Mouse (Mus musculus): ENCODE measurements at regions not wholly inside any gene's neighbourhood (a gene's known extent, or its start where the extent isn't known, plus 50 kb on each side); places are given as distances from the start of the nearest gene placed in this dataset.
A peak's percentile ranks its signal among the peaks of the same experiment; 100 is the strongest.

DNA sequence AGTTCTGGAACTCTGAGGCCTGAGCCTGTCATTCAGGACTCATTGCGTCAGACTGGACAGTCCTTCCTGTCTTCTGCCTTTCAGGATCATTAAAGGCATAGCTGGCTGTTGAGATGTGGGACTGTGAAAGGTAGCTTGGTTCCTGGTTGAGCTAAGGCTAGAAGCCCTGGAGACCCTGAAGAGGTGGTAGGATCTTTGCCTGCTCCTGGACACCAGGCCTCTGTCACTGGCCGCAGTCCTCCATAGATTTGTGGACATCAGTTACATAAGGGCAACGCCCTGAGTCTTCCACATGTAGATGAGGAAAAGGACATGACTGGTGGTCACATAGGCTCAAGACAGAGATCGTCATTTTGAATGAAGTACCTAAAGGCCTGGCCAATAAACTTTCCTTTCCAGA is 127.9 kb downstream of the Opa1 start:
- no peak for DNase-seq (ENCODE audit: low read depth)
- TF ChIP-seq CTCF (IDR thresholded peaks at IDR 0.05; ENCODE audit: borderline replicate concordance, extremely low read depth, insufficient read depth, insufficient read length) = no peak
- TF ChIP-seq POLR2A (IDR thresholded peaks at IDR 0.05; ENCODE audit: borderline replicate concordance, extremely low read depth, insufficient read depth, insufficient read length, poor library complexity, severe bottlenecking) = no peak

DNA sequence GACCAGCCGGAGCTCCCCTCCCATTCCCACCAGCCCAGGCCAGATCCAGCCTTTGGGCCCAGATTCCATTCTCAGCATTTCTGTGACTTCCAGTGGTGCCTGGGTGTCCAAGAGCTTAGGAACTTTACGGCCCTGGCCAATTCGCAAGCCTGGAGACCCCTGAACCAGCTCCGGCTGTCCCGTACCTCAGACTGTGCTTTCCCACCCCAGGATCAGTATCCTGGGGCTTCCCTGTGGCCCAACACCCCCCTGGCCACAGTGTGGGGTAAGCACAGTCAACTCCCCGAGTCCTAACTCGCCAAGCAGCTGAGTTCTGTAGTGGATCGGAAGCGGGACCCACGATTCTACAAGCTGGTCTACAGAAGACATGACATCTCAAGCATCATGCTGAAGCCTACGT is 128.5 kb downstream of the Opa1 start:
- DNase-seq (ENCODE audit: low read depth) = no peak
- TF ChIP-seq CTCF (IDR thresholded peaks at IDR 0.05; ENCODE audit: borderline replicate concordance, extremely low read depth, insufficient read depth, insufficient read length) = no peak
- no peak for TF ChIP-seq POLR2A (IDR thresholded peaks at IDR 0.05; ENCODE audit: borderline replicate concordance, extremely low read depth, insufficient read depth, insufficient read length, poor library complexity, severe bottlenecking)

DNA sequence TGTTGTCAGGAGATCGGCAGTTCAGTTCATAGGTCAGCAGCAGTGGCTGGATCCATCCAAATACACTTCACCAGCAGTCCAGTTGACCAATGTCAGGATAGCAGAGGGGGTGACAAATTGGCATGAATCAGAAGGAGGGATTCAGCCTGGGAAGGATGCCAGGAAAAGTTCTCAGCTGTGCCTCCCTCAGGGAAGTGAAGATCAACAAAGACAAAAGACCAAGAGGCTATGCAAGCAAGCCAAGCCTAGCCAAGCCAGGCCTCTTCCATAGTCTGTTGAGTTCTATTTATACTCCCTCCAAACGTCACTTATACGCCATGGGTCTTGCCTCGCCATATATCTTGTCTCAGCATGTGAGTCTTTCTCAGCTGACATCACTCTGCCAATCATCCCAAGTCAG is 129.9 kb downstream of the Opa1 start:
- TF ChIP-seq POLR2A (IDR thresholded peaks at IDR 0.05; ENCODE audit: borderline replicate concordance, extremely low read depth, insufficient read depth, insufficient read length, poor library complexity, severe bottlenecking) = no peak
- no peak for DNase-seq (ENCODE audit: low read depth)

DNA sequence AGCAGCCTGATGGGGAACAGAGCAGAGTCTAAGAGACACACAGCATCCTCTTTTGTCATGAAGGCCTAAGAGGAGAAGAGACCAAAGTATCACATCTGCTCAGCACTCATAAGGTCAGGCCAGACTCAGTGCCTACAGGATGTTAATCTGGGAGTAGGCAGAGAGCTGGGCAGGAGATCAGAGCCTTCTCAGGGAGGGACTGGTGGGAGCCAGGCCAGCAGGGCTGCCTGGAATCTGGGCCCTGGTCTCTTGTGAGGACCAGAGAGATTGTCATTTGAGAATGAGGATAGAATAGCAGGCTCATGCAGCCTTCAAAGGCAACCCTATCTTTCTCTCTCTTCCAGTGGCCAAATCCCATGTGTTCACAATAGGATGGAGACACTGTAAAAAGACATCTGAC is 132.3 kb downstream of the Opa1 start:
- no peak for DNase-seq (ENCODE audit: low read depth)
- no peak for TF ChIP-seq CTCF (IDR thresholded peaks at IDR 0.05; ENCODE audit: borderline replicate concordance, extremely low read depth, insufficient read depth, insufficient read length)

DNA sequence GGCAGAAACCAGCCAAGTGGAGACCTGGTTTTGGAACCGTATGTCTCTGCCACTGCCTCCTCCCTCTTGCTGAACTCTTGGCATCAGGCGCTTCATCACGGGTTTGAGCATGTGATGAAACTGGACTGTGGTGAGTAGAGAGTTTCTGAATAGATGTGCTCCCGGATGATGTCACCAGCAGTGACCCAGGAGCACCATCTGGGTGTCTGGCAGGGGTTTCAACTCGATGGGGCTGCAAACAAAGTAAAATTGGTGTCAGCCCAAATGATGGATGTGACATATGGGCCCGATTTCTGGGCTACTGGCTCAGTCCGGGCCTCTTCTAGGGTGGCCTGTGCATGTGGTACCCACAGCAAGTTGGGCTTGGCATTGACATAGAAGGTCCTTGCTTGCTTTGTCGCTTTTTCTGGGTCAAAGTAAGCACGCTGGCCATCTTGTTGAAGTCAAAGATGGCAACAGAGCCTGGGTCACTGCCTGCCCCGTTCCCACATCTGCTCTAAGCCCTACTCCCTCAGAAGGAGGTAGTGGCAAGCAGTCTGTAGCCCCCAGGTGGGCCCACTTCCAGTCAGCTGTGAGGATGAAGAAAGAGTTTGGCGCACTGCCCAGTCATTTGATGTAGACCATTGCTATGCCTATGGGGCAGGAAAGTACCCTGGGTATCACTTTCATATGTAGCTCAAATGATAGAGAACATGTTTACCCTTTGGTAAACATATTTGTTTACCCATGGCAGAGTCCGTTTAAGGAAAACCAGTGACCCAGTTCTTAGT is 133.0 kb downstream of the Opa1 start:
- peak; percentile 78 for DNase-seq (ENCODE audit: low read depth)
- no peak for TF ChIP-seq POLR2A (IDR thresholded peaks at IDR 0.05; ENCODE audit: borderline replicate concordance, extremely low read depth, insufficient read depth, insufficient read length, poor library complexity, severe bottlenecking)
- TF ChIP-seq CTCF (IDR thresholded peaks at IDR 0.05; ENCODE audit: borderline replicate concordance, extremely low read depth, insufficient read depth, insufficient read length) = no peak

DNA sequence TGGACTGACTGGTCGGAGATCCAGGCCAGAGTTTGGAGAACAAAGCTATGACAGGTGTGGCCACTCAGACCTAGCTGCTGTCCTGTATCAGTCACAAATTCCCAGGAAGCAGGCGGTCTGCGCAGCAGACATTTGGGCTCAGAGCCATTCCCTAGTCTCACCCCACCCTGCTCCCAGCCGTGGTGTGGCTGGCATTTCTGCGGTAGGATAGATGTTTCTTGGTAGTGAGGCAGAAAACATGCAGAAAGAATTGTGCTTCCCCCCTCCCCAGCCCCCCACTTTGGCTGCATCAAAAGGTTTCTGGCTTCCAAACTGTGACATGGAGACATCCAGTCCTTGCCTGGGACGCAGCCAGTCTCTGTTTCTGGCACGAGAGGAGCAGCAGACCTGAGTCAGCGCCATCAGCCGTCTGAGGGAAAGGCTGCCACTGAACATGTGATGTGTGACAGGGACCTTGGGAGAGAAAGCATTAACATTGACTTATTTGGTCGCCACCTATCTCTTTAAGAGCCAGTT is 135.5 kb downstream of the Opa1 start:
- TF ChIP-seq POLR2A (IDR thresholded peaks at IDR 0.05; ENCODE audit: borderline replicate concordance, extremely low read depth, insufficient read depth, insufficient read length, poor library complexity, severe bottlenecking) (no peak), CTCF (IDR thresholded peaks at IDR 0.05; ENCODE audit: borderline replicate concordance, extremely low read depth, insufficient read depth, insufficient read length) (no peak)
- peak; percentile 93 for DNase-seq (ENCODE audit: low read depth)

DNA sequence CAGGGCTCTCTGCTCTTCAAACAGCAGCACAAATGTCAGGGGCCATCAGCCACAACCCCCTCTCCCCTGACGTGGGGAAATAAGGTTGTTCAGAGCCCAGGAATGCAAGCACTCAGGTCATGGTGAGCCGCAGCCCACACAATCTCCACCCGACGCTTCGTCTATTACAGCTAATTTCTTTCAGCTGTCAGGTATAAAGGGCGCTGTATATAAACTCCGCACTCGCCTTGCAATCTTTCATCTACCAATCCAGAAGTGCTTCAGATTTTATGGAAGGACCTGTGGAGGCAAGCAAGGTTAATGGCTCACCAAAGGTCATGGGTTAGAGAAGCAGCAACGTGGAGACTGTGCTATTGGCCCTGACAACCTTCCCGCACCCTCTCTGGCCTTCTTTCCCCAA is 139.8 kb downstream of the Opa1 start:
- TF ChIP-seq POLR2A (IDR thresholded peaks at IDR 0.05; ENCODE audit: borderline replicate concordance, extremely low read depth, insufficient read depth, insufficient read length, poor library complexity, severe bottlenecking) (no peak), CTCF (IDR thresholded peaks at IDR 0.05; ENCODE audit: borderline replicate concordance, extremely low read depth, insufficient read depth, insufficient read length) (no peak)
- no peak for DNase-seq (ENCODE audit: low read depth)

DNA sequence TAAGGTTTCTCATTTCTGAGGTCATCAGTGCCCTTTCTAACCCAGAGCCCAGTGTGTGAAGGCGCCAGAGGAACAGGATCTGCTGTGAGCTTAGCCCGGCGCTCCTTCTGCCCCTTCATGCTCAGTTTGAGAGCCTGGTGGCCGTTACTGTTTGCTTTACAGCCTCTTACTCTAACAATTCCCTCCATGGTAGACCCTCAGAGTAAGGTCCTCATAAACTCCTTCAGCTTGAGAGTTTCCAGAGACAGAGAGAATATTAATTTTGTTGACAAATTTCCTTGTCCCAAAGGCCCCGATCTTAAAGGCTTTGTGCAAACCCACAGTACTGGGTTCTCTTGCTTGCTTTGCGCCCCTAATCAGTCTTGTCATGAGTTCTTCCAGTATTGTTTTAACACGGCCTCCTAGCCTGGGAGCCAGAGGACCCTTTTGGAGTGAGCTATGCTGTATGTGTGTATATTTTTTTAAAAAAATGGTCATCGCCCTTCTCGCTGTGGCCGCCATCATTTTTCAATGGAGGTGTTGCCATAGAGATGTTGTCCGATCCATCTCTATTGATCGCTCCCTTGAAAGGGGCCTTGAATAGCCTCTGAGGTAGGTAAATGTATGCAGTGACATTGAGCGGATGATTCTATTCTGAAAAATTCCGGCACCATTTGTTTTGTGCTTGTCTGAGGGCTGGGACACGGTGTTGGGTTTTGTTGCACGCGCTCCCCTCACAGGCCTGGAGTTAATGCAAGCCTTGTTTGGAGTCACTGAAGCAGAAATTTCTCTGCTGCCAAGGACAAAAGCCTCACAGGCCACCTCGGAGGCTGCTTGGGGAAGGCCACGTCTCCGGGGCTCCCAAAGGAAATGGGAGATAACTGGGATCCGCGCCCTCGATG is 140.7 kb downstream of the Opa1 start:
- peak; percentile 94 for DNase-seq (ENCODE audit: low read depth)

DNA sequence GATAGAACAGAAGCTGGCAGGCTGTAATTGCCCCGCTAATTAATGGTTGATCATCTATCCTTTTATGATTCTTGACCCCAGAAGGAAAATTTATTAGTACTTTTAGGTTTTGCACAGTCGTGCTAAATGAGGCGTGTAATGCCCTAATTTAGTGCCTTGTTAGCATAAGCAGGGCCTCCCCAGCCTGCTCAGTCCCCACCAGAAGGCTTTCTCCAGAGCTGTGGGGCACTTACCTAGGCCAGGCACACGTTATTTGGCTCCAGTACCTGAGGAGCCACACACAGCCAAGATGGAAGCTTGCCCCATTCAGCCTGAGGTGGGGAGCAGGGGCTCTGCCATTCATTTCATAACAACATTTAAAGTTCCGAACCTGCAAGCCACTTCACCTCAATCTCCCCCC is 146.0 kb downstream of the Opa1 start:
- TF ChIP-seq CTCF (IDR thresholded peaks at IDR 0.05; ENCODE audit: borderline replicate concordance, extremely low read depth, insufficient read depth, insufficient read length) = no peak
- no peak for TF ChIP-seq POLR2A (IDR thresholded peaks at IDR 0.05; ENCODE audit: borderline replicate concordance, extremely low read depth, insufficient read depth, insufficient read length, poor library complexity, severe bottlenecking)
- peak; percentile 80 for DNase-seq (ENCODE audit: low read depth)

More for the DNA sequence above, 140.7 kb downstream of the Opa1 start:
- TF ChIP-seq POLR2A (IDR thresholded peaks at IDR 0.05; ENCODE audit: borderline replicate concordance, extremely low read depth, insufficient read depth, insufficient read length, poor library complexity, severe bottlenecking) (no peak), CTCF (IDR thresholded peaks at IDR 0.05; ENCODE audit: borderline replicate concordance, extremely low read depth, insufficient read depth, insufficient read length) (no peak)

DNA sequence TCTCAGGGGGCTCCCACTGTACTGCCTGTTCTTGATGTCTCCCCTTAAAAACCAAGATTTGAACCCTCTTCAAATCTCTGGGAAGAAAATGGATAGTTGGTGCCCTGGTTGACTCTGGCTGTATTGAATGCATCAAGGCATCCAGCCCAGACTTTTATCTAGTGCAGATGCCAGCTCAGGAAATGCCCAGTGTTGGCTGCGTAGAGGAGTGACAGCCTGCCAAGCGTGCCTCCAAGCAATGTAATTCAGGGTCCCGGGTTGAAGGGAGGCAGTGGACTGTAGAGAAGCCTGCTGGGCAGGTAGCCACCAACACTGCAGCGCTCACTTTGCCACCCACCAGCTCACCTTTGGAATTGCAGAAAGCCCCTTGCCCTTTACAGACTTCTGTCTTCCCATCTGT is 146.4 kb downstream of the Opa1 start:
- TF ChIP-seq POLR2A (IDR thresholded peaks at IDR 0.05; ENCODE audit: borderline replicate concordance, extremely low read depth, insufficient read depth, insufficient read length, poor library complexity, severe bottlenecking) (no peak), CTCF (IDR thresholded peaks at IDR 0.05; ENCODE audit: borderline replicate concordance, extremely low read depth, insufficient read depth, insufficient read length) (no peak)
- peak; percentile 78 for DNase-seq (ENCODE audit: low read depth)

DNA sequence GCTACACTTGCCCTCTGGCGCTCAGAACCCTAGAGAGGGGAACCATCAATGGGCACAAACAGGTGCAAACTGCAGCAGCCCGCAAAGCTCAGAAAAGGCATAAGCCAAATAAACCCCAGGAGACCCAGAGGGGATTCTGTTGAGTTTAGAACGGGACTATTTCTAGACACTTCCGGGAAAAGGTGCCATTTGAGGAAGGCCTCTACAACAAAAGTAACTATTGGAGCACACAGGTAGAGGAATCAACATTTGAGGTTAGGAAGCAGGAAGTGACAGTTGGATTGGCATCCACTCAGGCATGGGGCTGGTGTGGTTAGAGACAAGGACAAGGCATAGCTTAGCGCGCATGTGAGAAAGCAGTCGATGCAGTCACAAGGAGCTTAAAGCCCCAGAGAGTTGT is 148.3 kb downstream of the Opa1 start:
- no peak for TF ChIP-seq POLR2A (IDR thresholded peaks at IDR 0.05; ENCODE audit: borderline replicate concordance, extremely low read depth, insufficient read depth, insufficient read length, poor library complexity, severe bottlenecking)
- no peak for TF ChIP-seq CTCF (IDR thresholded peaks at IDR 0.05; ENCODE audit: borderline replicate concordance, extremely low read depth, insufficient read depth, insufficient read length)
- no peak for DNase-seq (ENCODE audit: low read depth)

Measured in brain, embryonic 14.5 days (tissue).